Mouse (Mus musculus) bone marrow macrophage, adult 2 months (primary cell): ENCODE results near the gene Abhd14a. TPM values are rescaled to one million over a fixed set of nuclear protein-coding genes. Genes with fewer than 3 reads are reported as not detected.
"Not testable (repeated sequence)": the region's sequence is repeated elsewhere in the genome, so short reads cannot be mapped to it uniquely, and the experiment has no call there.

Experiments used
- H3K27ac ChIP-seq: 2 replicates; pipeline ENCODE4 v1.5.1; 2012; ENCODE audit warnings: low read depth, low read length; ENCODE audit not compliant: insufficient read depth
- H3K4me1 ChIP-seq: 2 replicates; pipeline ENCODE4 v1.6.1; 2012; ENCODE audit warnings: low read length; ENCODE audit not compliant: control insufficient read depth, insufficient read depth
- H3K4me3 ChIP-seq: 2 replicates; pipeline ENCODE4 v1.5.1; 2012; ENCODE audit warnings: mild to moderate bottlenecking, low read length, moderate library complexity; ENCODE audit not compliant: insufficient read depth
- CTCF ChIP-seq: IDR thresholded peaks from 2 replicates; pipeline ENCODE4 v1.5.1; 2012; ENCODE audit warnings: low read depth, mild to moderate bottlenecking, low read length, moderate library complexity
- POLR2A ChIP-seq: IDR thresholded peaks from 2 replicates; pipeline ENCODE4 v1.6.1; 2012; ENCODE audit warnings: mild to moderate bottlenecking, low read depth, low read length, borderline replicate concordance
- polyA plus RNA-seq: library from polyadenylated mRNA; stranded (reverse); fragments of >200 nt; gene quantifications from 2 replicates; pipeline ENCODE4 v1.2.4, GENCODE M21; 2012; ENCODE audit not compliant: missing spikeins, insufficient read depth, insufficient read length

Gene Abhd14a
- 5.4 and 8.3 TPM in 2 replicates for polyA plus RNA-seq

- TF ChIP-seq POLR2A = no peak
- 0 out of 2 replicates have a peak, but pooled peaks have one; percentile 26 for TF ChIP-seq CTCF
- H3K27ac ChIP-seq = peak within 1 kb of the TSS; percentile 55
- H3K4me3 ChIP-seq = peak within 1 kb of the TSS; percentile 84
- H3K4me1 ChIP-seq = peaks cover 7% of the 10 kb centered on the region
These were observed at the start of gene Abhd14a, which contains the start of gene Abhd14b for GRCm38 (mm10) chr9:106447348-106447747. TSS of gene Abhd14a (minus strand) at chr9:106447678. TSS of gene Abhd14b (plus strand) at chr9:106447459.

- H3K4me1 ChIP-seq, H3K4me3 ChIP-seq, H3K27ac ChIP-seq: not testable (repeated sequence)
These were observed 40.1 kb upstream of the Abhd14a start for GRCm38 (mm10) chr9:106487602-106488001.

- TF ChIP-seq CTCF = no peak
- TF ChIP-seq POLR2A = no peak
- no peaks in the 10 kb centered on the region for H3K4me1 ChIP-seq
- no peak overlapping the region for H3K27ac ChIP-seq
- H3K4me3 ChIP-seq = no peak overlapping the region
These were observed 37.6 kb upstream of the Abhd14a start for GRCm38 (mm10) chr9:106485076-106485475.

GRCm38 (mm10) chr9:106483606-106484005 is 36.1 kb upstream of the Abhd14a start:
- no peak for TF ChIP-seq POLR2A
- TF ChIP-seq CTCF = no peak
- H3K4me1 ChIP-seq = no peaks in the 10 kb centered on the region
- H3K4me3 ChIP-seq = no peak overlapping the region
- H3K27ac ChIP-seq = no peak overlapping the region

GRCm38 (mm10) chr9:106483136-106483535 is 35.7 kb upstream of the Abhd14a start:
- Histone ChIP-seq H3K27ac (no peak overlapping the region), H3K4me3 (no peak overlapping the region), H3K4me1 (0 out of 2 replicates have a peak, but pooled peaks cover 2% of the 10 kb centered on the region)
- TF ChIP-seq CTCF = no peak
- TF ChIP-seq POLR2A = no peak

- Histone ChIP-seq H3K4me1 (0 out of 2 replicates have a peak, but pooled peaks cover 2% of the 10 kb centered on the region), H3K4me3 (no peak overlapping the region), H3K27ac (no peak overlapping the region)
- TF ChIP-seq CTCF (no peak), POLR2A (no peak)
These were observed 35.2 kb upstream of the Abhd14a start for GRCm38 (mm10) chr9:106482578-106483115.

GRCm38 (mm10) chr9:106481676-106482075 is 34.2 kb upstream of the Abhd14a start:
- no peak overlapping the region for H3K27ac ChIP-seq
- H3K4me3 ChIP-seq = no peak overlapping the region
- TF ChIP-seq POLR2A (no peak), CTCF (no peak)
- 0 out of 2 replicates have a peak, but pooled peaks cover 2% of the 10 kb centered on the region for H3K4me1 ChIP-seq

GRCm38 (mm10) chr9:106481075-106481474 is 33.6 kb upstream of the Abhd14a start:
- no peak overlapping the region for H3K27ac ChIP-seq
- H3K4me1 ChIP-seq = 0 out of 2 replicates have a peak, but pooled peaks cover 2% of the 10 kb centered on the region
- H3K4me3 ChIP-seq = no peak overlapping the region
- TF ChIP-seq POLR2A (no peak), CTCF (no peak)

- H3K4me3 ChIP-seq = no peak overlapping the region
- TF ChIP-seq POLR2A (no peak), CTCF (no peak)
- H3K4me1 ChIP-seq = 0 out of 2 replicates have a peak, but pooled peaks cover 2% of the 10 kb centered on the region
These were observed 33.1 kb upstream of the Abhd14a start for GRCm38 (mm10) chr9:106480541-106480940.

GRCm38 (mm10) chr9:106478101-106478500 is 30.6 kb upstream of the Abhd14a start:
- TF ChIP-seq POLR2A = no peak
- TF ChIP-seq CTCF = no peak
- H3K27ac ChIP-seq = no peak overlapping the region
- H3K4me1 ChIP-seq = peaks cover 8% of the 10 kb centered on the region
- peak overlapping the region; percentile 70 for H3K4me3 ChIP-seq

More at GRCm38 (mm10) chr9:106480541-106480940, 33.1 kb upstream of the Abhd14a start:
- no peak overlapping the region for H3K27ac ChIP-seq
